Mouse (Mus musculus) lung, embryonic 15.5 days (tissue): ENCODE data around the gene Gm49339. TPM values are rescaled to one million over a fixed set of nuclear protein-coding genes. Genes with fewer than 3 reads are reported as not detected.
"Not testable (repeated sequence)": the region's sequence is repeated elsewhere in the genome, so short reads cannot be mapped to it uniquely, and the experiment has no call there.

Source experiments
- ATAC-seq: fragments of 200-750 bp; cut with Nextera tagmentation; 2 replicates; pipeline ENCODE4 v1.8.0; 2017; ENCODE audit warnings: moderate number of reproducible peaks, borderline replicate concordance; ENCODE audit not compliant: low FRiP score, low TSS enrichment; ENCODE audit errors: extremely low read depth
- H3K27ac ChIP-seq: fragments of 300-500 bp; sonication (generic); 2 replicates; pipeline ENCODE4 v1.5.1; 2015; ENCODE audit warnings: moderate library complexity, mild to moderate bottlenecking, inconsistent platforms
- H3K27me3 ChIP-seq: fragments of 300-500 bp; sonication (generic); 2 replicates; pipeline ENCODE4 v1.6.1; 2015; ENCODE audit warnings: inconsistent platforms
- H3K36me3 ChIP-seq: fragments of 300-500 bp; sonication (generic); 2 replicates; pipeline ENCODE4 v1.6.1; 2015; ENCODE audit warnings: inconsistent platforms
- H3K4me1 ChIP-seq: fragments of 300-500 bp; sonication (generic); 2 replicates; pipeline ENCODE4 v1.6.1; 2015; ENCODE audit warnings: inconsistent platforms
- H3K4me2 ChIP-seq: fragments of 300-500 bp; sonication (generic); 2 replicates; pipeline ENCODE4 v1.6.1; 2015; ENCODE audit warnings: inconsistent platforms, mild to moderate bottlenecking, moderate library complexity
- H3K4me3 ChIP-seq: fragments of 300-500 bp; sonication (generic); 2 replicates; pipeline ENCODE4 v1.5.1; 2015; ENCODE audit warnings: mild to moderate bottlenecking, inconsistent platforms
- H3K9ac ChIP-seq: fragments of 300-500 bp; sonication (generic); 2 replicates; pipeline ENCODE4 v1.6.1; 2015; ENCODE audit warnings: inconsistent platforms
- H3K9me3 ChIP-seq: fragments of 300-500 bp; sonication (generic); 2 replicates; pipeline ENCODE4 v1.6.1; 2016; ENCODE audit warnings: inconsistent platforms
- WGBS: fragments of 180-500 bp; shearing (Covaris S2); methylation state at CpG from one replicate; pipeline ENCODE4 v1.1.7; 2015; 5-methylcytosine and 5-hydroxymethylcytosine counted together
- polyA plus RNA-seq: library from polyadenylated mRNA; unstranded; fragments of >200 nt; fragmentation: Nextera tagmentation; extraction: Ambion mirVana; gene quantifications from 2 replicates; pipeline ENCODE4 v1.2.1, GENCODE M21; 2015

Gm49339 gene
- polyA plus RNA-seq = 1.0 and 1.6 TPM in 2 replicates

DNA sequence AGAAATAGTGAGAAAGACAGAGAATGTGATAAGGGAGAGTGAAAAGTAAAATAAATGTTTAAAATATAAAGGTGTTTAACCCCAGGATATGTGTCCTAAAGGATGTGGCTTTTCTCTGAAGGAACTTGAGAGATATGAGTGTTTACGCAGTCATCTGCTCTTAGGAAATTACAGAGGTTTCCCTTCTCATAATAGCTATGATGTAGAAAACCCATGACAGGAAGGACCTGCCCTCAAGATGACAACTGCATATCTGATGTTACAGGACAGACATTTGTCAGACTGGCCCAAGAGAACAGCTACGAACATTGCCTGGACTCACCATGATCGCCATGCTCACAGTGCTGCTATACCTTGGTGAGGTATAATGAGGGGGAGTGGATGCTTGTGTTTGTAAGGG, at the start of gene Gm49339, which contains the start of gene Lilr4b:
Gm49339 (plus strand) TSS at position 216 of the 400 bp plus-strand sequence.
Lilr4b (plus strand) TSS at position 236 of the 400 bp plus-strand sequence.
- not testable (repeated sequence) for H3K4me2 ChIP-seq, H3K27ac ChIP-seq, H3K9me3 ChIP-seq, H3K9ac ChIP-seq, H3K36me3 ChIP-seq, ATAC-seq, H3K4me3 ChIP-seq, H3K4me1 ChIP-seq, H3K27me3 ChIP-seq
- 73% methylated on average over 1 of the region's 3 CpGs for WGBS

DNA sequence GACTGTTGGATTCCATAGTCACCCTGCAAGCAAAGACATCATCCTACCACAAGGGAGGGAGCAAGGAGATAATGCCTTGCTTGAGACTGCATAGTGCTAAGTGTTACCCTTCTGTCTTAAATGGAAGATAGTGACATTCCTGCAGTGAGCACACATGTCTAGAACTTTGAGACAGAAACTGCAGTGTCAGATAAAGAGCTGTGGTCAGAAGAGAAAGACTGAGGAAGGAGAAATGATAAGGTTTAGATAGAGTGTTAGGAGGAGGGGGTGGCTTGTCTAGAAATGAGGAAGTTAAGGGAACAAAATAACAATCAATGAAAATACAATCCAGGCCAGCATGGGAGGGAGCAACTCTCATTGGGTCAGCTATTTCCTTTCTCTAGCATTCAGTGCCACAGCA, 47.5 kb upstream of the Gm49339 start:
- Histone ChIP-seq H3K36me3 (no peaks in the 10 kb centered on the region), H3K4me1 (no peaks in the 10 kb centered on the region), H3K27me3 (no peaks in the 10 kb centered on the region), H3K4me2 (no peak overlapping the region), H3K9me3 (no peaks in the 10 kb centered on the region), H3K9ac (no peak overlapping the region), H3K4me3 (no peak overlapping the region), H3K27ac (no peak overlapping the region)
- no peak for ATAC-seq

DNA sequence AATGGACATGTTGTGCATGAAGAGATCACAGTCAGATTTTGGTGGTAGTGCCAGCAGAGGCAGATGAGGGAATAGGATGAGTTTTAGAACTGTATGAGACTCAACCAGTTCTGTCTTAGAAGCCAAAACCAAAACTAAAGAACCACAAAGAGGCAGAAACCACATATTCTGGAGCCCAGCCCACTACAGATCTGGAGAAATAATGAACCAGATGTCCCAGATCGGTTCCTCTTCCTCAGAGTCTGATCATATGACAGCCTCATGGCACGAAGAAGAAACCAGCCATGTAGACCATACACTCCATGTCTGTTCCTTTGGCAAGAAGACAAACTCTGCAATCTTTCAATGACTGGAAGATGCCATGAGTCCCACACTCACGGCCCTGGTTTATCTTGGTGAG, 44.7 kb upstream of the Gm49339 start:
- H3K27ac ChIP-seq = no peak overlapping the region
- ATAC-seq = no peak
- H3K9me3 ChIP-seq = no peaks in the 10 kb centered on the region
- no peaks in the 10 kb centered on the region for H3K27me3 ChIP-seq
- no peak overlapping the region for H3K9ac ChIP-seq
- H3K4me1 ChIP-seq = no peaks in the 10 kb centered on the region
- no peak overlapping the region for H3K4me2 ChIP-seq
- 75% methylated on average over 3 of the region's 3 CpGs for WGBS
- no peaks in the 10 kb centered on the region for H3K36me3 ChIP-seq
- no peak overlapping the region for H3K4me3 ChIP-seq

DNA sequence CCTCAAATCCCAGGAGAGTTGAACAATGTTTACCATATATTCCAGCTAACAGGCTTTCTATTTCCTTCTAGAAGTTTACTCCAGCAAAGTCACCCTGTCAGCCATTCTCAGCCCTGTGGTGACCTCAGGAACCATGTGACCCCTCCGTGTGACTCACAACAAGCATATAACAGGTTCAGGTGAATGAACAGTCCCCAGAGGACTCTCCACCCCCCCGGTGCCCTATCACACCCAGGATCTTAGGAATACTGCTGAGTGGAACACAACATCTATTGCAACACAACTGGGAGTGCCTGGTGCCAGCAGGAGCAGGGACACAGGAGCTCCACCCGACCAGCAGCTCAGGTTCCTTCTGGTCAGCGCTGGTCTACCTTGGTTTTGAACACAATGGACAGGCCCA, 28.8 kb upstream of the Gm49339 start:
- Histone ChIP-seq H3K36me3 (no peaks in the 10 kb centered on the region), H3K27me3 (no peaks in the 10 kb centered on the region), H3K4me2 (no peak overlapping the region), H3K27ac (no peak overlapping the region), H3K9me3 (no peaks in the 10 kb centered on the region), H3K4me1 (no peaks in the 10 kb centered on the region), H3K4me3 (no peak overlapping the region), H3K9ac (no peak overlapping the region)
- WGBS = 62% methylated on average over 4 of the region's 4 CpGs
- ATAC-seq = no peak; the same call in 1 of the 2 replicates

DNA sequence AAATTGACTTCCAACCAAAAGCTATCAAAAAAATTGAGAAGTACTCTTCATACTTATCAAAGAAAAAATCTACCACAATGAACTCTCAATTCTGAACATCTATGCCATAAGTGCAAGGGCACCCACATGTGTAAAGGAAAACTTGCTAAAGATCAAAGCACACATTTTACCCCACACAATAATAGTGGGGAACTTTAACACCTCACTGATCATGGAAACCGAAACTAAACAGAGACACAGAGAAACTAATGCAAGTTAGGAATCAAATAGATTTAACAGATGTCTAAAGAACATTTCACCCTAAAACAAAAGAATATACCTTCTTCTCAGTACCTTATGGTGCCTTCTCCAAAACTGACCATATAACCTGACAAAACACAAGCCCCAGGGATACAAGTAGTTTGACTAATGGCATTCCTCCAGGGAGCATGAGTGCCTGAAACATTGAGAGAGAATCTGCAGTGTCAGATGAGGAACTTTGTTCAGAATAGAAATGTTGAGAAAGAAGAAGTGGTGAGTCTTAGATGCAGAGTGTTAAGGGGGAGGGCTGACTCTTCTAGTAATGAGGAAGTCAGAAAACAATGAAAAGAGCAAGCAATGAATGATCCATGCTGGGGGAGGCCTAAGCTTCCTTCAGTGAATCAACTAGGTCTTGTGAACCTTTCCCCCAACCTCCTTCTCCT, 26.7 kb upstream of the Gm49339 start:
- Histone ChIP-seq H3K27ac (no peak overlapping the region), H3K4me3 (no peak overlapping the region), H3K36me3 (no peaks in the 10 kb centered on the region), H3K9ac (no peak overlapping the region), H3K4me1 (no peaks in the 10 kb centered on the region), H3K9me3 (no peaks in the 10 kb centered on the region), H3K4me2 (no peak overlapping the region), H3K27me3 (no peaks in the 10 kb centered on the region)
- WGBS = 70% methylated on average over 1 of the region's 1 CpGs
- ATAC-seq = no peak

DNA sequence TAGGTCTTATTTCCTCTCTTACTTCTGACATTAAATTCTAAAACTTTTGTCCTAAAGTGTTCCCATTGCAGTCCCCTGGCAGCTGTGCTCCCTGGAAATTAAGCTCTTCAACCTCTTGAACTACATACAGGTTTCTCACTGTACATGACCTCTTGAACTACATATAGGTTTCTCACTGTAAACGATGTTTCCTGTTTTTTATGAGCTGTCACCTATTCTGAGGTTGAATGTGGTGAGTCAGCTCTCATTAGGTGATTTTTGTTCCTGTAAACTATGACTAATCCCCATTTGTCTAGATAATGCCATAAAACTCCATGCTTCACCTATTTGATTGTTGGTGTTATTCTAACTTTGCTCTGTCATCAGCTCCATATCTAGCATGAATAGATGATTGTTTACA, 26.0 kb upstream of the Gm49339 start:
- Histone ChIP-seq H3K9ac (no peak overlapping the region), H3K27me3 (no peaks in the 10 kb centered on the region), H3K4me1 (no peaks in the 10 kb centered on the region), H3K4me2 (no peak overlapping the region), H3K4me3 (no peak overlapping the region), H3K36me3 (no peaks in the 10 kb centered on the region), H3K27ac (no peak overlapping the region), H3K9me3 (no peaks in the 10 kb centered on the region)
- WGBS = 49% methylated on average over 1 of the region's 1 CpGs
- no peak for ATAC-seq

DNA sequence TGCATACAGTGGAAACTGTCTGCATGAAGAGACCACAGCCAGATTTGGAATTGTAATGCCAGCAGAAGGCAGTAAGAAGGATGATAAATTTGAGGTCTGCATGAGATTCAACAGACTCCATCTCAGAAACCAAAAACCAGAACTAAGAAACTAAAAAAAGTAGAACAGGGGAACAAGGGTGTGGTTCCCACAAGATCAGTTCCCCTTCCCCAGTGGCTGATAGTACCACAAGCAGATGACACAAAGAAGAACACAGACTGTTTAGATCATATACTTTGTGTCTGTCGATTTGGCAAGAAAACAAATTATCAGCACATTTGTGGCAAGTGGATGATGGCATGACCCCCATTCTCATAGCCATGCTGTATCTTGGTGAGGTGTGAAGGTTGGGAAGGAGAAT, 24.6 kb upstream of the Gm49339 start:
- Histone ChIP-seq H3K9me3 (no peaks in the 10 kb centered on the region), H3K36me3 (no peaks in the 10 kb centered on the region), H3K27me3 (no peaks in the 10 kb centered on the region), H3K4me3 (no peak overlapping the region), H3K4me1 (no peaks in the 10 kb centered on the region), H3K4me2 (no peak overlapping the region), H3K9ac (no peak overlapping the region), H3K27ac (no peak overlapping the region)
- WGBS = 79% methylated on average over 1 of the region's 1 CpGs
- ATAC-seq = no peak

DNA sequence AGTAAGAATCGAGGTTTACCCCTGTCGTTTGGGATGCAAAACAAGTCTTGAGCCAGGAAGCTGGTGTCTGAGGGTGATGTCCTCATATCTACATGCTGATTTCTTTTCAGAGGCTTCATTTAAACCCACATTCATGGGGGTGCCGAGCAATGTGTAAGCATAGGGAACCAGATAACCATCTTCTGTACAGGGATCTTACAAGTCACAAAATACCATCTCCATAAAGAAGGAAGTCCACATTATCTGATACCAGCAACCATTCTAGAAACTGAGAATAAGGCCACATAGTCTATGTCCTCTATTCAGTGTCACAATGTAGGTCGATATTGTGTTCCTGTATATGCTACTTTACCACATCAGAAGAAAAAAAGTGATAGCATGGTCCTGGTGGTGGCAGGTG, 24.0 kb upstream of the Gm49339 start:
- H3K4me3 ChIP-seq = no peak overlapping the region
- 74% methylated on average over 4 of the region's 4 CpGs for WGBS

DNA sequence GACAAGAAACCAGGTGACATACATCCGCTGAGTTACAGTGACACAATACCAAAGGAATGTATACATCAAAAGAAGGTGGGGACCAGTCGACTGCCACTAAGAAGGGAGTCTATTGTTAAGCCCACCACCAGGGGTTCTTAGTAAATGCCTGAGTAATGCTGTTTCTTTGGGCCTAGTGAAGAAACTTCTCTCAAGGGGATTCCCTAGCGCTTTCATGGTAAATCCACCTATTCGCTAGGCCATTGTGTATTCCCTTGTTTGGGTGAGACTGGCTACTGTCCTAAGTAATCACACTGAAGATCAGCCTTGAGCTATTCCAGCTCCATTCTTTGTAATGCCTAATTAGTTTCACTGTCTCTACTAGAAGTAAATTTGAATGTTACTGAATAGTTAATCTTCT, 16.6 kb upstream of the Gm49339 start:
- not testable (repeated sequence) for H3K36me3 ChIP-seq, H3K9me3 ChIP-seq, H3K4me3 ChIP-seq, ATAC-seq, H3K27ac ChIP-seq, H3K4me2 ChIP-seq, H3K4me1 ChIP-seq, H3K27me3 ChIP-seq, H3K9ac ChIP-seq
- 58% methylated on average over 4 of the region's 4 CpGs for WGBS

More for the DNA sequence above, 24.0 kb upstream of the Gm49339 start:
- H3K4me2 ChIP-seq = no peak overlapping the region
- H3K9me3 ChIP-seq = no peaks in the 10 kb centered on the region
- H3K27me3 ChIP-seq = no peaks in the 10 kb centered on the region
- no peak for ATAC-seq
- H3K4me1 ChIP-seq = no peaks in the 10 kb centered on the region
- no peaks in the 10 kb centered on the region for H3K36me3 ChIP-seq
- H3K9ac ChIP-seq = no peak overlapping the region
- H3K27ac ChIP-seq = no peak overlapping the region

DNA sequence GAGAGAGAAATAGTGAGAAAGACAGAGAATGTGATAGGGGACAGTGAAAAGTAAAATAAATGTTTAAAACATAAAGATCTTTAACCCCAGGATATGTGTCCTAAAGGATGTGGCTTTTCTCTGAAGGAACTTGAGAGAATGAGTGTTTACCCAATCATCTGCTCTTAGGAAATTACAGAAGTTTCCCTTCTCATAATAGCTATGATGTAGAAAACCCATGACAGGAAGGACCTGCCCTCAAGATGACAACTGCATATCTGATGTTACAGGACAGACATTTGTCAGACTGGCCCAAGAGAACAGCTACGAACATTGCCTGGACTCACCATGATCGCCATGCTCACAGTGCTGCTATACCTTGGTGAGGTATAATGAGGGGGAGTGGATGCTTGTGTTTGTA, 10.3 kb downstream of the Gm49339 start, which contains the start of gene Lilrb4a:
Lilrb4a (plus strand) TSS at position 266 of the 400 bp plus-strand sequence.
- H3K9ac ChIP-seq, H3K36me3 ChIP-seq, H3K4me1 ChIP-seq, H3K27me3 ChIP-seq, H3K27ac ChIP-seq, H3K4me3 ChIP-seq, ATAC-seq, H3K9me3 ChIP-seq, H3K4me2 ChIP-seq: not testable (repeated sequence)
- WGBS = no CpG with 5 or more reads among the region's 2 CpGs

DNA sequence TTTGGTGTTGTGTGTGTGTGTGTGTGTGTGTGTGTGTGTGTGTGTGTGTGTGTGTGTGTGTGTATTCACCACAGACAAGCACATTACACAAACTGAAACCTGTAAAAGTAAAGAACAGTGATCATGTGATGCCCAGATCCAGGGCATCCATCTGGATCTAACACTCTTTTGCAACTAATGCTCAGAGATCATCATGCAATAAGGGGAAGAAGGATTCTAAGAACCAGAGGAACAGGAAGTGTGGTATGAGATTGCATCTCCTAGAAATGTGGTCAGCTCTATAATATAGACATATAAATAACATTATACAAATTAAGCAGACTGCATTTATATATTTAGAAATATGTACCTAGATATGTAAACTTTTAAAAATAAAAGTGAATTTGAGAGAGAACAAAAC, 39.6 kb downstream of the Gm49339 start:
- no peak overlapping the region for H3K9ac ChIP-seq
- H3K4me3 ChIP-seq = no peak overlapping the region
- H3K27me3 ChIP-seq = no peaks in the 10 kb centered on the region
- H3K4me1 ChIP-seq = no peaks in the 10 kb centered on the region
- no peaks in the 10 kb centered on the region for H3K36me3 ChIP-seq
- no peaks in the 10 kb centered on the region for H3K9me3 ChIP-seq
- ATAC-seq = no peak
- no peak overlapping the region for H3K27ac ChIP-seq
- H3K4me2 ChIP-seq = no peak overlapping the region

DNA sequence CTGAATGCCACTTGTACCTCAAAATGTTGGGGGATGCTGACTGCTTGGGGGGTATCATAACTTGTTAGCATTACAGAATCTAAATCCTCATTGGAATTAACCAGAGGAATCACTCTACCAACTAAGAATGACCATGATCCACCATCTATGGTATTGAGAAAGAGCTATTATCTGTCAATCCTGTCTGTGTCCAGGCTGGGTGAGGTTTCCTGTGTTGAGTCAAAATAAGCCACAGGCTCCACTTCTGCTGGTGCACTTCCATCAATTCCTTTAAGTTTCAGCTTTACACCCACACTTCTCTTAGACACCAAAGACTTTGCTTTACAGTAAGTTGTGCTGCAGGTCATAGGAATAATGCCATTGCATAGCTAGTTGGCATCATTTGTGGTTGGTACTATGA, 41.0 kb downstream of the Gm49339 start:
- H3K27me3 ChIP-seq = no peaks in the 10 kb centered on the region
- no peaks in the 10 kb centered on the region for H3K36me3 ChIP-seq
- H3K9ac ChIP-seq = no peak overlapping the region
- H3K9me3 ChIP-seq = no peaks in the 10 kb centered on the region
- H3K4me2 ChIP-seq = no peak overlapping the region
- H3K4me1 ChIP-seq = no peaks in the 10 kb centered on the region
- H3K27ac ChIP-seq = no peak overlapping the region
- no peak overlapping the region for H3K4me3 ChIP-seq
- ATAC-seq = no peak

DNA sequence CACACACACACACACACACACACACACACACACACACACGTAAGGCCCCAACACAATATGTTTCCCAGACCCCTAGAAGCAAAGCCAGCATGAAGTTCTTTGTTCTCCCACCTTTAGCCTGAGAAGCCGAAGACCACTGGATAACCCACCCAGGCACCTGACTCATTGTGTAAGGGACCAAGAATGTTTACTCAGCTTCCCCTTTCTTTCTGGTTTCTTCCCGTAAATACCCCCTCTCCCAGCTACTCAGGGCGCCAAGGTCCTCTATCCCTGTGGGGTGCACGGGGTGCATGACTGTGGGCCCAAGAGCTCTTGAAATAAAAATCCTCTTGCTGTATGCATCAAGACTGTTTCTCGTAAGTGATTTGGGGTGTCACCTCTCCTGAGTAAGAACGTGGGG, 45.7 kb downstream of the Gm49339 start:
- no peaks in the 10 kb centered on the region for H3K27me3 ChIP-seq
- no peak overlapping the region for H3K27ac ChIP-seq
- no peak for ATAC-seq
- WGBS = 62% methylated on average over 7 of the region's 7 CpGs
- H3K36me3 ChIP-seq = no peaks in the 10 kb centered on the region
- no peak overlapping the region for H3K4me3 ChIP-seq
- no peaks in the 10 kb centered on the region for H3K9me3 ChIP-seq
- no peaks in the 10 kb centered on the region for H3K4me1 ChIP-seq
- H3K9ac ChIP-seq = no peak overlapping the region
- no peak overlapping the region for H3K4me2 ChIP-seq
